Mouse (Mus musculus): ENCODE data around the gene Klrg2. TPM values are rescaled to one million over a fixed set of nuclear protein-coding genes. Genes with fewer than 3 reads are reported as not detected.

The Klrg2 gene
- total RNA-seq, 4 experiments from 2014 or later: 0.10 to 0.13 TPM; not detected in 2

GRCm38 (mm10) chr6:38629556-38629955, 7.5 kb downstream of the Klrg2 start:
- peak in 1 of 2 experiments; percentile 1 for DNase-seq (ENCODE audit: low spot score in 2 of 2)

GRCm38 (mm10) chr6:38627486-38627885, 9.6 kb downstream of the Klrg2 start:
- peak in 1 of 2 experiments; percentile 0 for DNase-seq (ENCODE audit: low spot score in 2 of 2)

GRCm38 (mm10) chr6:38627081-38627480, 10.0 kb downstream of the Klrg2 start:
- no peak for DNase-seq (ENCODE audit: low spot score in 2 of 2)

GRCm38 (mm10) chr6:38626086-38626485, 11.0 kb downstream of the Klrg2 start:
- peak in 1 of 2 experiments; percentile 1 for DNase-seq (ENCODE audit: low spot score in 2 of 2)

- no peak for DNase-seq (ENCODE audit: low spot score in 2 of 2)
Measured at GRCm38 (mm10) chr6:38624439-38624838, 12.6 kb downstream of the Klrg2 start.

- no peak for DNase-seq (ENCODE audit: low spot score in 2 of 2)
Measured at GRCm38 (mm10) chr6:38623457-38623856, 13.6 kb downstream of the Klrg2 start.

- no peak for DNase-seq (ENCODE audit: low spot score in 2 of 2)
Measured at GRCm38 (mm10) chr6:38622406-38622805, 14.6 kb downstream of the Klrg2 start.

- no peak for DNase-seq (ENCODE audit: low spot score in 2 of 2)
Measured at GRCm38 (mm10) chr6:38609892-38610291, 27.1 kb downstream of the Klrg2 start.

GRCm38 (mm10) chr6:38597481-38597880, 39.6 kb downstream of the Klrg2 start:
- no peak for DNase-seq (ENCODE audit: low spot score in 2 of 2)

- no peak for DNase-seq (ENCODE audit: low spot score in 2 of 2)
Measured at GRCm38 (mm10) chr6:38581711-38582110, 55.3 kb downstream of the Klrg2 start.

- DNase-seq (ENCODE audit: low spot score in 2 of 2): no peak
Measured at GRCm38 (mm10) chr6:38580112-38580857, 56.8 kb downstream of the Klrg2 start.

- DNase-seq (ENCODE audit: low spot score in 2 of 2): no peak
Measured at GRCm38 (mm10) chr6:38576096-38576495, 60.9 kb downstream of the Klrg2 start.

Other genes starting within 250 kb of the Klrg2 start
- 10 to 100 TPM; 19.7 to 25.3 (median 22.7) TPM for gene Ubn2, start 203.3 kb downstream of the Klrg2 start, total RNA-seq (2022)
- 100 to 1,000 TPM; 140 to 186 (median 166) TPM for gene Fmc1, start 103.7 kb downstream of the Klrg2 start, total RNA-seq (2022)
- gene Luc7l2, start 85.9 kb downstream of the Klrg2 start, total RNA-seq (2022): 100 to 1,000 TPM in 2 of 4 experiments, 10 to 100 TPM in 2; 85.1 to 106 (median 96.3) TPM
- gene Clec2l, start 25.8 kb upstream of the Klrg2 start, total RNA-seq (2022): under 1 TPM in 2 of 4 experiments, not detected in 2; 0.22 to 0.27 TPM
- gene Tbxas1, start 238.2 kb upstream of the Klrg2 start, total RNA-seq (2022): under 1 TPM; 0.51 to 0.80 (median 0.56) TPM
- gene Hipk2, start 238.9 kb upstream of the Klrg2 start, total RNA-seq (2022): 100 to 1,000 TPM in 2 of 4 experiments, 10 to 100 TPM in 2; 65.2 to 144 (median 96.6) TPM

Data from gastrocnemius, adult 8-10 months (tissue).